Mouse (Mus musculus): ENCODE data around the gene Eif2b3.

GRCm38 (mm10) chr4:117096666-117097065, 77.5 kb downstream of the Eif2b3 start:
- TF ChIP-seq CTCF (IDR thresholded peaks at IDR 0.05; ENCODE audit: borderline replicate concordance, insufficient read depth, low read depth, low read length) (no peak), POLR2A (IDR thresholded peaks at IDR 0.05; ENCODE audit: borderline replicate concordance, insufficient read depth, low read length) (no peak)

All from cerebellum, adult 2 months (tissue).